Mouse (Mus musculus) brain, embryonic 14.5 days (tissue): ENCODE measurements around the gene Sgk1.

ENCODE experiments used
- CTCF ChIP-seq: fragments of 200-500 bp; IDR thresholded peaks from 2 replicates; pipeline ENCODE4 v1.5.1; 2012; ENCODE audit warnings: inconsistent platforms, mild to moderate bottlenecking, moderate library complexity, borderline replicate concordance; ENCODE audit not compliant: insufficient read depth, insufficient read length; ENCODE audit errors: extremely low read depth
- POLR2A ChIP-seq: fragments of 200-500 bp; IDR thresholded peaks from 2 replicates; pipeline ENCODE4 v1.6.1; 2012; ENCODE audit warnings: mild to moderate bottlenecking, inconsistent platforms, borderline replicate concordance; ENCODE audit not compliant: poor library complexity, insufficient read depth, insufficient read length, severe bottlenecking; ENCODE audit errors: extremely low read depth

GRCm38 (mm10) chr10:21979286-21979965 is 97.4 kb downstream of the Sgk1 start:
- TF ChIP-seq CTCF (no peak), POLR2A (no peak)
